Mouse (Mus musculus) forelimb bud, embryonic 11.5 days (tissue): ENCODE results near the gene Glipr1.

Experiments used
- DNase-seq: peaks from one replicate; pipeline ENCODE4 v3.0.0-alpha.2; 2012; ENCODE audit warnings: low read depth, low spot score

Glipr1 gene

GRCm38 (mm10) chr10:111960459-111960858 lies 42.0 kb downstream of the Glipr1 start:
- no peak for DNase-seq

- DNase-seq = no peak
Observed at GRCm38 (mm10) chr10:111959353-111959752, 43.1 kb downstream of the Glipr1 start.

- no peak for DNase-seq
Observed at GRCm38 (mm10) chr10:111958046-111958421, 44.4 kb downstream of the Glipr1 start.

- peak; percentile 81 for DNase-seq
Observed at GRCm38 (mm10) chr10:111957271-111958045, 45.0 kb downstream of the Glipr1 start.

- no peak for DNase-seq
Observed at GRCm38 (mm10) chr10:111955836-111956235, 46.6 kb downstream of the Glipr1 start.

- no peak for DNase-seq
Observed at GRCm38 (mm10) chr10:111949008-111949407, 53.4 kb downstream of the Glipr1 start.

GRCm38 (mm10) chr10:111948041-111948440 lies 54.4 kb downstream of the Glipr1 start:
- no peak for DNase-seq

- DNase-seq = no peak
Observed at GRCm38 (mm10) chr10:111945563-111945962, 56.9 kb downstream of the Glipr1 start.

- DNase-seq = no peak
Observed at GRCm38 (mm10) chr10:111943026-111943425, 59.4 kb downstream of the Glipr1 start.

GRCm38 (mm10) chr10:111937146-111937534 lies 65.3 kb downstream of the Glipr1 start:
- no peak for DNase-seq

GRCm38 (mm10) chr10:111936491-111937145 lies 65.8 kb downstream of the Glipr1 start:
- no peak for DNase-seq

GRCm38 (mm10) chr10:111936021-111936420 lies 66.4 kb downstream of the Glipr1 start:
- DNase-seq = no peak
